Mouse (Mus musculus): ENCODE data around the gene Ube2e3. TPM values are rescaled to one million over a fixed set of nuclear protein-coding genes. Genes with fewer than 3 reads are reported as not detected.
A peak's percentile ranks its signal among the peaks of the same experiment; 100 is the strongest.

Ube2e3 gene
- polyA plus RNA-seq (2016; fragmentation: Nextera tagmentation; extraction: Ambion mirVana): 215 and 239 TPM in 2 replicates

- H3K36me3 ChIP-seq: peaks cover 9% of the 10 kb centered on the region
- peak within 1 kb of the TSS; percentile 100 for H3K27ac ChIP-seq (replicated peaks)
- no peaks in the 10 kb centered on the region for H3K9me3 ChIP-seq (replicated peaks)
- peaks cover 38% of the 10 kb centered on the region for H3K4me1 ChIP-seq
- H3K27me3 ChIP-seq (ENCODE audit: low read depth, poor library complexity, severe bottlenecking): no peaks in the 10 kb centered on the region
- DNase-seq (ENCODE audit: low spot score): no peak
- WGBS: 17% methylated on average over 14 of the region's 14 CpGs
- peak within 1 kb of the TSS; percentile 82 for H3K4me3 ChIP-seq
These were observed at the start of gene Ube2e3 for GRCm38 (mm10) chr2:78867726-78868510. Ube2e3 (plus strand) TSS chr2:78868124.

GRCm38 (mm10) chr2:78829887-78830286 lies 38.0 kb upstream of the Ube2e3 start:
- H3K4me3 ChIP-seq: no peak overlapping the region
- H3K9me3 ChIP-seq (replicated peaks): no peaks in the 10 kb centered on the region
- no peak overlapping the region for H3K27ac ChIP-seq (replicated peaks)
- no peaks in the 10 kb centered on the region for H3K36me3 ChIP-seq
- WGBS: 98% methylated on average over 3 of the region's 3 CpGs
- H3K27me3 ChIP-seq (ENCODE audit: low read depth, poor library complexity, severe bottlenecking): no peaks in the 10 kb centered on the region
- H3K4me1 ChIP-seq: no peaks in the 10 kb centered on the region
- DNase-seq (ENCODE audit: low spot score): no peak

- whole genome bisulfite sequencing: 83% methylated on average over 7 of the region's 7 CpGs
- DNase-seq (ENCODE audit: low spot score): no peak
- Histone ChIP-seq H3K9me3 (replicated peaks) (no peaks in the 10 kb centered on the region), H3K27ac (replicated peaks) (no peak overlapping the region), H3K27me3 (ENCODE audit: low read depth, poor library complexity, severe bottlenecking) (no peaks in the 10 kb centered on the region), H3K36me3 (no peaks in the 10 kb centered on the region), H3K4me3 (no peak overlapping the region), H3K4me1 (no peaks in the 10 kb centered on the region)
These were observed 26.3 kb upstream of the Ube2e3 start for GRCm38 (mm10) chr2:78841494-78842224.

- WGBS: 88% methylated on average over 5 of the region's 5 CpGs
- H3K27ac ChIP-seq (replicated peaks): no peak overlapping the region
- DNase-seq (ENCODE audit: low spot score): no peak
- no peaks in the 10 kb centered on the region for H3K36me3 ChIP-seq
- no peaks in the 10 kb centered on the region for H3K4me1 ChIP-seq
- H3K27me3 ChIP-seq (ENCODE audit: low read depth, poor library complexity, severe bottlenecking): no peaks in the 10 kb centered on the region
- H3K9me3 ChIP-seq (replicated peaks): no peaks in the 10 kb centered on the region
- H3K4me3 ChIP-seq: no peak overlapping the region
These were observed 23.6 kb upstream of the Ube2e3 start for GRCm38 (mm10) chr2:78844365-78844764.

- Histone ChIP-seq H3K4me1 (no peaks in the 10 kb centered on the region), H3K27me3 (ENCODE audit: low read depth, poor library complexity, severe bottlenecking) (no peaks in the 10 kb centered on the region), H3K4me3 (no peak overlapping the region), H3K9me3 (replicated peaks) (no peaks in the 10 kb centered on the region), H3K36me3 (no peaks in the 10 kb centered on the region), H3K27ac (replicated peaks) (no peak overlapping the region)
- DNase-seq (ENCODE audit: low spot score): no peak
- 94% methylated on average over 12 of the region's 12 CpGs for WGBS
These were observed 22.6 kb upstream of the Ube2e3 start for GRCm38 (mm10) chr2:78845274-78845673.

GRCm38 (mm10) chr2:78845717-78846116 lies 22.2 kb upstream of the Ube2e3 start:
- Histone ChIP-seq H3K27me3 (ENCODE audit: low read depth, poor library complexity, severe bottlenecking) (no peaks in the 10 kb centered on the region), H3K27ac (replicated peaks) (no peak overlapping the region), H3K9me3 (replicated peaks) (no peaks in the 10 kb centered on the region), H3K36me3 (no peaks in the 10 kb centered on the region), H3K4me3 (no peak overlapping the region), H3K4me1 (no peaks in the 10 kb centered on the region)
- DNase-seq (ENCODE audit: low spot score): no peak
- WGBS: 85% methylated on average over 10 of the region's 10 CpGs

GRCm38 (mm10) chr2:78854315-78854714 lies 13.6 kb upstream of the Ube2e3 start:
- H3K4me3 ChIP-seq: no peak overlapping the region
- H3K27ac ChIP-seq (replicated peaks): no peak overlapping the region
- no peaks in the 10 kb centered on the region for H3K27me3 ChIP-seq (ENCODE audit: low read depth, poor library complexity, severe bottlenecking)
- H3K9me3 ChIP-seq (replicated peaks): no peaks in the 10 kb centered on the region
- H3K36me3 ChIP-seq: no peaks in the 10 kb centered on the region
- H3K4me1 ChIP-seq: no peaks in the 10 kb centered on the region
- 86% methylated on average over 8 of the region's 8 CpGs for WGBS
- DNase-seq (ENCODE audit: low spot score): no peak

GRCm38 (mm10) chr2:78858628-78859027 lies 9.3 kb upstream of the Ube2e3 start:
- no peaks in the 10 kb centered on the region for H3K36me3 ChIP-seq
- H3K27ac ChIP-seq (replicated peaks): no peak overlapping the region
- no peaks in the 10 kb centered on the region for H3K4me1 ChIP-seq
- H3K4me3 ChIP-seq: no peak overlapping the region
- no peaks in the 10 kb centered on the region for H3K27me3 ChIP-seq (ENCODE audit: low read depth, poor library complexity, severe bottlenecking)
- DNase-seq (ENCODE audit: low spot score): no peak
- WGBS: 85% methylated on average over 6 of the region's 6 CpGs
- no peaks in the 10 kb centered on the region for H3K9me3 ChIP-seq (replicated peaks)

- no peaks in the 10 kb centered on the region for H3K27me3 ChIP-seq (ENCODE audit: low read depth, poor library complexity, severe bottlenecking)
- 87% methylated on average over 12 of the region's 12 CpGs for WGBS
- no peak overlapping the region for H3K4me3 ChIP-seq
- H3K9me3 ChIP-seq (replicated peaks): no peaks in the 10 kb centered on the region
- no peaks in the 10 kb centered on the region for H3K4me1 ChIP-seq
- H3K27ac ChIP-seq (replicated peaks): no peak overlapping the region
- no peaks in the 10 kb centered on the region for H3K36me3 ChIP-seq
- no peak for DNase-seq (ENCODE audit: low spot score)
These were observed 8.4 kb upstream of the Ube2e3 start for GRCm38 (mm10) chr2:78859266-78860087.

GRCm38 (mm10) chr2:78860088-78860372 lies 7.9 kb upstream of the Ube2e3 start:
- no peak overlapping the region for H3K27ac ChIP-seq (replicated peaks)
- no peak for DNase-seq (ENCODE audit: low spot score)
- H3K4me3 ChIP-seq: no peak overlapping the region
- H3K36me3 ChIP-seq: no peaks in the 10 kb centered on the region
- H3K4me1 ChIP-seq: no peaks in the 10 kb centered on the region
- H3K27me3 ChIP-seq (ENCODE audit: low read depth, poor library complexity, severe bottlenecking): no peaks in the 10 kb centered on the region
- no peaks in the 10 kb centered on the region for H3K9me3 ChIP-seq (replicated peaks)
- WGBS: 82% methylated on average over 3 of the region's 3 CpGs

- no peaks in the 10 kb centered on the region for H3K27me3 ChIP-seq (ENCODE audit: low read depth, poor library complexity, severe bottlenecking)
- H3K9me3 ChIP-seq (replicated peaks): no peaks in the 10 kb centered on the region
- 91% methylated on average over 3 of the region's 3 CpGs for WGBS
- H3K4me3 ChIP-seq: no peak overlapping the region
- H3K36me3 ChIP-seq: no peaks in the 10 kb centered on the region
- no peak for DNase-seq (ENCODE audit: low spot score)
- H3K27ac ChIP-seq (replicated peaks): no peak overlapping the region
- H3K4me1 ChIP-seq: peaks cover 12% of the 10 kb centered on the region; the same call in 1 of the 2 replicates
These were observed 3.8 kb upstream of the Ube2e3 start for GRCm38 (mm10) chr2:78864116-78864515.

GRCm38 (mm10) chr2:78864866-78865265 lies 3.1 kb upstream of the Ube2e3 start:
- Histone ChIP-seq H3K36me3 (no peaks in the 10 kb centered on the region), H3K4me1 (peaks cover 12% of the 10 kb centered on the region; the same call in 1 of the 2 replicates), H3K4me3 (no peak overlapping the region), H3K9me3 (replicated peaks) (no peaks in the 10 kb centered on the region), H3K27ac (replicated peaks) (no peak overlapping the region), H3K27me3 (ENCODE audit: low read depth, poor library complexity, severe bottlenecking) (no peaks in the 10 kb centered on the region)
- WGBS: 69% methylated on average over 5 of the region's 5 CpGs
- DNase-seq (ENCODE audit: low spot score): no peak

- under 1% methylated on average over 19 of the region's 44 CpGs for WGBS
- Histone ChIP-seq H3K4me1 (peaks cover 44% of the 10 kb centered on the region), H3K27ac (replicated peaks) (peak overlapping the region; percentile 100), H3K36me3 (peaks cover 9% of the 10 kb centered on the region), H3K27me3 (ENCODE audit: low read depth, poor library complexity, severe bottlenecking) (no peaks in the 10 kb centered on the region), H3K9me3 (replicated peaks) (no peaks in the 10 kb centered on the region), H3K4me3 (peak overlapping the region; percentile 82)
- DNase-seq (ENCODE audit: low spot score): peak; percentile 89
These were observed 559 bp downstream of the Ube2e3 start for GRCm38 (mm10) chr2:78868511-78868854.

Data from midbrain, embryonic 10.5 days (tissue).